Mouse (Mus musculus) thymus, adult 2 months (tissue): ENCODE results near the gene 2210010C04Rik.

ENCODE experiments used
- CTCF ChIP-seq: fragments of 200-500 bp; IDR thresholded peaks from 2 replicates; pipeline ENCODE4 v1.5.1; 2012; ENCODE audit warnings: mild to moderate bottlenecking, control low read depth, low read length, moderate library complexity, borderline replicate concordance; ENCODE audit not compliant: control insufficient read depth, poor library complexity, insufficient read depth; ENCODE audit errors: extremely low read depth
- POLR2A ChIP-seq: fragments of 200-500 bp; IDR thresholded peaks from 2 replicates; pipeline ENCODE4 v1.6.1; 2012; ENCODE audit warnings: mild to moderate bottlenecking, low read length, control low read depth, moderate library complexity; ENCODE audit not compliant: control insufficient read depth, poor library complexity, insufficient read depth; ENCODE audit errors: extremely low read depth

DNA sequence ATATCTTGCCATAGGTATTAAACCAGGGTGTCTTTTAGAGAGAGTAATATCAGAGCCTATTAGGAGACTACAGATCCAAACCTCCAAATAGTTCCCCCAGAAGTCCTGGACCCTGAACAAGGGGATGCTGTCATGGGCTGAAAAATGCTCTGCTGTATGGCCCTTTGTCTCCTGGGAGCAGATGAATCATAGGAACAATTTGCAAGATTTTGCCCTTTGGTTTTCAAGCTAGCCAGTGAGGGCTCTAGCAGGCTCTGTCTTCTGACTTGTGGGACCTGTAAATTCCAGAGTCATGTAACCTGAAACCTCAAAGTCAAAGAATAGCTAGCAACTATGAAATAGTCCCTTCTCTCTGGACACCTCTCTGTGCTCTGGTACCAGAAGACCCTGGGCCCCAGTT is 44.8 kb upstream of the 2210010C04Rik start:
- no peak for TF ChIP-seq POLR2A
- TF ChIP-seq CTCF: no peak
